Mouse (Mus musculus): ENCODE data around the gene Fars2. TPM values are rescaled to one million over a fixed set of nuclear protein-coding genes. Genes with fewer than 3 reads are reported as not detected.

Fars2 gene
- polyA plus RNA-seq, 1 experiment, result 42.6 TPM

DNA sequence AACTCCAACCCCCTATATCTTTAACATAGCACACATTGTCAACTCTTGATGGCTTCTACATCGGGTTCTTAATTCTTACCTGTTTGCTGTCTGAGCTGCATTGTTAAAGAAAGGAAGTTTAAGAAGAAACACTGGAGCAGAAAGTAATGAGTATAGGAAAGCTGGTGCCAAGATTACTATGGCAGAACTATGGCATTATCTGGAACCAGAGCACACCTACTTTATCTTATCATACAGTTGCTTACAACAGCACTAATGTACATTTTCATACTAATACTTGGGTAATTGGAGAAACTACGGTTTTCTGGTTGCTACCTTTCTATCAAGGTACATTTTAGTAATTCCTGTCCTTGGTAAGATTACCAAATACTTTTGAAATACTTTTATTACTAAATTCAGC, 29.8 kb upstream of the Fars2 start:
- WGBS, result 52% methylated on average over 2 of the region's 2 CpGs
- H3K4me1 ChIP-seq (ENCODE audit: control insufficient read depth, insufficient read depth, insufficient read length, low read length), result peaks cover 5% of the 10 kb centered on the region; the same call in 1 of the 2 replicates

DNA sequence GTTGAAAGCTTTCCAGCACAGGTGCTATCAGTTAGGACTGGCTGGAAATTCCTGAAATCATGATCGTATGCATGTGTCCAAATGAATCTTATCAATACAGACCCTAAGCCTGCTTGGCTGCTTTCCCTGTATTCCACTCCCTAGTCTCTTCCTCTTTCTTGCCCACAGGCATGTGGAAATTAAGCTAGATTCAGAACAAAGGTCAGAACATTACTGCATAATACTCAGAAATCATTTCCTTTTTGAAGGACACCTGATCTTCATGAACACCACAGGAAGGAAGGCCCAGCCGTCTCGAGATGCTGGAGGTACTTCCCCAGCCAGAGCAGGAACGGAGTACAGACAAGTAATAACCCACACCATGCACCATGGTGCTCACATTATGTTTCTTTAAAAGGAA, 29.0 kb upstream of the Fars2 start:
- 26% methylated on average over 4 of the region's 4 CpGs for WGBS
- Histone ChIP-seq H3K4me1 (ENCODE audit: control insufficient read depth, insufficient read depth, insufficient read length, low read length) (peaks cover 5% of the 10 kb centered on the region; the same call in 1 of the 2 replicates), H3K27ac (ENCODE audit: insufficient read depth, low read depth, low read length) (no peak overlapping the region), H3K27me3 (ENCODE audit: control insufficient read depth, insufficient read depth, low read length) (no peaks in the 10 kb centered on the region), H3K36me3 (ENCODE audit: control insufficient read depth, insufficient read depth, low read length) (peaks cover 12% of the 10 kb centered on the region), H3K4me3 (ENCODE audit: low read depth, low read length) (no peak overlapping the region)
- no peak for TF ChIP-seq CTCF (IDR thresholded peaks at IDR 0.05; ENCODE audit: extremely low read depth, insufficient read length, insufficient replicate concordance, low read depth, low read length)
- TF ChIP-seq POLR2A (IDR thresholded peaks at IDR 0.05; ENCODE audit: low read depth, low read length), result no peak

More for the DNA sequence above, 29.8 kb upstream of the Fars2 start:
- Histone ChIP-seq H3K27ac (ENCODE audit: insufficient read depth, low read depth, low read length) (no peak overlapping the region), H3K36me3 (ENCODE audit: control insufficient read depth, insufficient read depth, low read length) (peaks cover 10% of the 10 kb centered on the region), H3K27me3 (ENCODE audit: control insufficient read depth, insufficient read depth, low read length) (no peaks in the 10 kb centered on the region), H3K4me3 (ENCODE audit: low read depth, low read length) (no peak overlapping the region)
- TF ChIP-seq CTCF (IDR thresholded peaks at IDR 0.05; ENCODE audit: extremely low read depth, insufficient read length, insufficient replicate concordance, low read depth, low read length) (no peak), POLR2A (IDR thresholded peaks at IDR 0.05; ENCODE audit: low read depth, low read length) (no peak)

DNA sequence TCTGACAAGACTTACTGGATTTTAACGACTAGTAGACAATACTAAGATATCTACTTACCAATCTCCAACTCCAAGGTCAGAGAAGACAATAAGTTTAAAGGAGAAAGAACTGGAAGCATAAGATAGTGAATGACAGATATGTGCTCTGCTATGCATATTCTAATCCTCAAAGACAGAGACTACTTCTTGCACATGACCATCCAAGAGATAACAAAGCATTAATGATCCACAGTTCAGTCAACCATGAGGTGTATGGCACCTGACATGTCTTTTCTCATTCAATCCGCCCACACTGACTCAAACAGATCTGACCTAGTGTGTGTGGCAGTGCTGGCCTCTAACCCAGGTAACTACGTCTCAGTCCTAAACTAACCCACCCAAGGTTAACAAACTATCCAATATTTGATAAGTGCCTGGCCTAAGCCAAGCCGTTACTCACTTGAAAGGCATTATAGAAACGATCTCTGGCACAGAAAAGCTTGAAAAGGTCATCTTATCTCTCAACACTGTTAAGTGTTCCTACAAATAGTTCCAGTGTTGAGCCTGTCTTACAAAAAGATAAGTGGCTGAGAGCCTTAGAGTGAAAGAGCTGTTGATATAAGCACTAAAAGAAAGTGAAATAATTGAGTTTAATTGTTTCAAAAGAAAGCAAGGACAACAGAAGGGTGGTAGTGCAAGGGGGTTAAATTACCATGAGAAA, 20.4 kb upstream of the Fars2 start:
- Histone ChIP-seq H3K27ac (ENCODE audit: insufficient read depth, low read depth, low read length) (no peak overlapping the region), H3K4me3 (ENCODE audit: low read depth, low read length) (no peak overlapping the region), H3K27me3 (ENCODE audit: control insufficient read depth, insufficient read depth, low read length) (no peaks in the 10 kb centered on the region), H3K4me1 (ENCODE audit: control insufficient read depth, insufficient read depth, insufficient read length, low read length) (no peaks in the 10 kb centered on the region), H3K36me3 (ENCODE audit: control insufficient read depth, insufficient read depth, low read length) (peaks cover 3% of the 10 kb centered on the region; the same call in 1 of the 2 replicates)
- WGBS, result 54% methylated on average over 5 of the region's 5 CpGs
- TF ChIP-seq CTCF (IDR thresholded peaks at IDR 0.05; ENCODE audit: extremely low read depth, insufficient read length, insufficient replicate concordance, low read depth, low read length) (no peak), POLR2A (IDR thresholded peaks at IDR 0.05; ENCODE audit: low read depth, low read length) (no peak)

GRCm38 (mm10) chr13:36105591-36105990, 11.6 kb upstream of the Fars2 start:
- TF ChIP-seq CTCF (IDR thresholded peaks at IDR 0.05; ENCODE audit: extremely low read depth, insufficient read length, insufficient replicate concordance, low read depth, low read length), result no peak
- no peak for TF ChIP-seq POLR2A (IDR thresholded peaks at IDR 0.05; ENCODE audit: low read depth, low read length)
- Histone ChIP-seq H3K27ac (ENCODE audit: insufficient read depth, low read depth, low read length) (no peak overlapping the region), H3K4me1 (ENCODE audit: control insufficient read depth, insufficient read depth, insufficient read length, low read length) (no peaks in the 10 kb centered on the region), H3K4me3 (ENCODE audit: low read depth, low read length) (no peak overlapping the region), H3K27me3 (ENCODE audit: control insufficient read depth, insufficient read depth, low read length) (no peaks in the 10 kb centered on the region), H3K36me3 (ENCODE audit: control insufficient read depth, insufficient read depth, low read length) (no peaks in the 10 kb centered on the region)
- 85% methylated on average over 6 of the region's 6 CpGs for WGBS

GRCm38 (mm10) chr13:36108528-36108927, 8.7 kb upstream of the Fars2 start:
- H3K4me1 ChIP-seq (ENCODE audit: control insufficient read depth, insufficient read depth, insufficient read length, low read length), result no peaks in the 10 kb centered on the region
- no peak overlapping the region for H3K27ac ChIP-seq (ENCODE audit: insufficient read depth, low read depth, low read length)
- no peaks in the 10 kb centered on the region for H3K36me3 ChIP-seq (ENCODE audit: control insufficient read depth, insufficient read depth, low read length)
- H3K27me3 ChIP-seq (ENCODE audit: control insufficient read depth, insufficient read depth, low read length), result no peaks in the 10 kb centered on the region
- no peak overlapping the region for H3K4me3 ChIP-seq (ENCODE audit: low read depth, low read length)
- WGBS, result 96% methylated on average over 4 of the region's 4 CpGs
- TF ChIP-seq POLR2A (IDR thresholded peaks at IDR 0.05; ENCODE audit: low read depth, low read length) (no peak), CTCF (IDR thresholded peaks at IDR 0.05; ENCODE audit: extremely low read depth, insufficient read length, insufficient replicate concordance, low read depth, low read length) (no peak)

- Histone ChIP-seq H3K27me3 (ENCODE audit: control insufficient read depth, insufficient read depth, low read length) (no peaks in the 10 kb centered on the region), H3K4me1 (ENCODE audit: control insufficient read depth, insufficient read depth, insufficient read length, low read length) (no peaks in the 10 kb centered on the region), H3K36me3 (ENCODE audit: control insufficient read depth, insufficient read depth, low read length) (no peaks in the 10 kb centered on the region), H3K4me3 (ENCODE audit: low read depth, low read length) (no peak overlapping the region), H3K27ac (ENCODE audit: insufficient read depth, low read depth, low read length) (no peak overlapping the region)
- no peak for TF ChIP-seq POLR2A (IDR thresholded peaks at IDR 0.05; ENCODE audit: low read depth, low read length)
- no peak for TF ChIP-seq CTCF (IDR thresholded peaks at IDR 0.05; ENCODE audit: extremely low read depth, insufficient read length, insufficient replicate concordance, low read depth, low read length)
- WGBS, result 95% methylated on average over 2 of the region's 2 CpGs
Observed at GRCm38 (mm10) chr13:36111331-36111730, 5.9 kb upstream of the Fars2 start.

- H3K4me1 ChIP-seq (ENCODE audit: control insufficient read depth, insufficient read depth, insufficient read length, low read length), result no peaks in the 10 kb centered on the region
- no peak overlapping the region for H3K27ac ChIP-seq (ENCODE audit: insufficient read depth, low read depth, low read length)
- no peaks in the 10 kb centered on the region for H3K27me3 ChIP-seq (ENCODE audit: control insufficient read depth, insufficient read depth, low read length)
- 93% methylated on average over 5 of the region's 5 CpGs for WGBS
- no peak overlapping the region for H3K4me3 ChIP-seq (ENCODE audit: low read depth, low read length)
- TF ChIP-seq CTCF (IDR thresholded peaks at IDR 0.05; ENCODE audit: extremely low read depth, insufficient read length, insufficient replicate concordance, low read depth, low read length) (no peak), POLR2A (IDR thresholded peaks at IDR 0.05; ENCODE audit: low read depth, low read length) (no peak)
- H3K36me3 ChIP-seq (ENCODE audit: control insufficient read depth, insufficient read depth, low read length), result no peaks in the 10 kb centered on the region
Observed at GRCm38 (mm10) chr13:36113181-36113580, 4.0 kb upstream of the Fars2 start.

Data from small intestine, adult 2 months (tissue).